Mouse (Mus musculus): ENCODE data around the gene Cops2. TPM values are rescaled to one million over a fixed set of nuclear protein-coding genes. Genes with fewer than 3 reads are reported as not detected.
A peak's percentile ranks its signal among the peaks of the same experiment; 100 is the strongest.

Gene Cops2
- total RNA-seq, 2 experiments from 2014 or later, result 83.0 to 160 TPM

DNA sequence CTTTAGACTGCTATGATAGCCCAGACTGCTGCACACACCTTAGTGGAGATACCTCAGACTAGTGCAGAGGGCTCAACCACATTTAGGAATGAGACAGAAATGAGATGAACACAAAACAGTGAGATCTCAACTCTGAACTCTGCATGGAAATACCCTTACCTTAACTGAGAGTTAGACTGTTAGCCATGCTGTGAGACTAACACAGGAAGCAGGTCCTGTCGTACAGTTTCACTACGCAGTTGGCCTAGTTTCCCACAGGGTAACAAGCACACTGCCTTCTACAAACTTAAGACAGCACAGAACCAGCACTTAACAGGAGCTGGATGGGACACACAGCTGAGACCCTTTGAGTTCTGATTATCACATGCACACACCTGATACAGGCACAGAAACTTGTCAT lies 29.0 kb downstream of the Cops2 start:
- no peak for ATAC-seq (replicated peaks; ENCODE audit: poor library complexity, severe bottlenecking)

- no peak for ATAC-seq (replicated peaks; ENCODE audit: poor library complexity, severe bottlenecking)
These were observed 31.0 kb downstream of the Cops2 start for GRCm38 (mm10) chr2:125827898-125828297.

- no peak for ATAC-seq (replicated peaks; ENCODE audit: poor library complexity, severe bottlenecking)
These were observed 32.7 kb downstream of the Cops2 start for GRCm38 (mm10) chr2:125826201-125826600.

DNA sequence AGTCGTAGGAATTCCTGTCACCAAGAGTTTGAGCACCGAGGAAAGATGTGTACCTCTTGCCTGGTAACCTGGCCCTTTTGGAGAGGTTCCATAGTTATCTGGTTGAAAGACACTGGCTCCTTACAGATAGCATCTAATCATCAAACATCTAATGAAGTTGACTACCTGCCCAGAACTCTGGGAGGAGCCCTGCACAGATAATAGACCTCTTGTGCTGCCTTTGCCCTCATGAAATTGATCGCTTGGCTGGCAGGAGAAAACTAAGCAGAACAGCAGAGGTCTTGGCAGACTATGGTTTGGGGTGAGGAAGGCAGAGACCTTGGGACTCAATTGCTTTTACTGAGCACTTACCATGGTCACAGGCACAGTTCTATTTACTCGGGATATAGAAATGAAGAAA lies 38.5 kb downstream of the Cops2 start:
- ATAC-seq (replicated peaks; ENCODE audit: poor library complexity, severe bottlenecking), result no peak

DNA sequence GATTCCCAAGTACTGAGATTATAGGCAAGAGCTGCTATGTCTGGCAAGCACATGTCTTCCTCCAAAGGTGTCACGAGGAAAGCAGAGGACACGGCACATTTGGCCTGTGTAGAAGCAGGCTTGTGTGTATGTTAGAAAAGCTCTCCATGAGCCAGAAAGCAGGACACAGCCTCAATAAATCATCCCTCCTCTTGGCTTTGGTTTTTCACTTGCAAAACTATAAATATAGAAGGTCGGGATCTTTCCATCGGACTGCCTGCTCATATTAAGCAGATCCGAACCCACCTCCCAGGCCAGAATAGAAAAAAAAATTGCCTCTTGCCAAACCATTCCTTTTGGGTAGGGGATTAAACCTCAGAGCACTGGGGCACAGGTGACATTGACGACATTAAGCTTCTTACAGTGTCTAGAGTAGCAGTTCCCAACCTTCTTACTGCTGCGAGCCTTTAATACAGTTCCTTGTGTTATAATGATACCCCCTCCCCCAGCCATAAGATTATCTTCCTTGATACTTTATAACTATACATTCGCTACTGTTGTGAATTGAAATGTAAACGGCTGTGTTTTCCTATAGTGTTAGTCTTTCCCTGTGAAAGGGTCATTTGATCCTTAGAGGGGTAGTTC lies 44.9 kb downstream of the Cops2 start:
- ATAC-seq (replicated peaks; ENCODE audit: poor library complexity, severe bottlenecking), result no peak

- peak; percentile 37; the same call in 1 of the 2 replicates for ATAC-seq (replicated peaks; ENCODE audit: poor library complexity, severe bottlenecking)
These were observed 47.6 kb downstream of the Cops2 start for GRCm38 (mm10) chr2:125811332-125811731.

DNA sequence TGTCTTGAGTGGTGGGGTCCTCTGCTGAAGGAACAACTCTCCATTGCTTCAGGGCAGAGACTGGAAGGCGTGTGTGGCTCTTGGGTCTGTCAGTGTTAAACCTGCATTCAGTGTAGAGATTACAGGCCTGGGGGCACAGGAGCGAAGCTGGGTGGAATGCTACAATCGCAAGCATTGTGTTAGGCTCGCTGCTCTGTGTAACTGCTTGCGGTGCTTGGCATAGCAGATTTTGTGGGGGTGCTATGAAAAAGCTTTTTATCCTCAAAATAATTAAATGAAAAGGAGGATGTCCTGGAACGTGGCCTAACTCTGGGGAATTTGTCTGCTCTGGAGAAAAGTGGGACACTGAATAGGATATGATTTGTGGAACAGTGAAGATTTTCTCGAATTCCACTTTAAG lies 49.4 kb downstream of the Cops2 start:
- no peak for ATAC-seq (replicated peaks; ENCODE audit: poor library complexity, severe bottlenecking)

GRCm38 (mm10) chr2:125805826-125806225 lies 53.1 kb downstream of the Cops2 start:
- no peak for ATAC-seq (replicated peaks; ENCODE audit: poor library complexity, severe bottlenecking)

- ATAC-seq (replicated peaks; ENCODE audit: poor library complexity, severe bottlenecking), result no peak
These were observed 57.0 kb downstream of the Cops2 start for GRCm38 (mm10) chr2:125801947-125802346.

- no peak for ATAC-seq (replicated peaks; ENCODE audit: poor library complexity, severe bottlenecking)
These were observed 57.9 kb downstream of the Cops2 start for GRCm38 (mm10) chr2:125801038-125801437.

DNA sequence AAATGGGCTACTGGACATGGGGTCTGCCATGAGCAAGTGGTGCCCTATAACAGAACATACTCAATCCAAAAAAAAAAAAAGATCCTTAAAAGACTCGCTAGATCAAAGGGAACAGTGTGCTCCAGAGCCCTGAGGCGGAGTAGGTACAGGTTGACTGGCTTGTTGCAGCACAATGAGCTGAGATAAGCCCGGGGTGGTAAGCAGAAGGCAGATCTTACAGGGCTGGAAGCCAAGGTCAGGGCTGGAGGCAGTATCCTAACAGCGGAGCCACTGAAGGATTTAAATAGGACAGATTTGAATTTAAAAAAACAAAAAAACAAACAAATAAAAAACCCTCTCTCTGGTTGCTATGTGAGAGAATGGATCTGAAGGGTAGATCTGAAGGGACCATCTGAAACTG lies 58.5 kb downstream of the Cops2 start:
- no peak for ATAC-seq (replicated peaks; ENCODE audit: poor library complexity, severe bottlenecking)

- no peak for ATAC-seq (replicated peaks; ENCODE audit: poor library complexity, severe bottlenecking)
These were observed 61.1 kb downstream of the Cops2 start for GRCm38 (mm10) chr2:125797872-125798271.

DNA sequence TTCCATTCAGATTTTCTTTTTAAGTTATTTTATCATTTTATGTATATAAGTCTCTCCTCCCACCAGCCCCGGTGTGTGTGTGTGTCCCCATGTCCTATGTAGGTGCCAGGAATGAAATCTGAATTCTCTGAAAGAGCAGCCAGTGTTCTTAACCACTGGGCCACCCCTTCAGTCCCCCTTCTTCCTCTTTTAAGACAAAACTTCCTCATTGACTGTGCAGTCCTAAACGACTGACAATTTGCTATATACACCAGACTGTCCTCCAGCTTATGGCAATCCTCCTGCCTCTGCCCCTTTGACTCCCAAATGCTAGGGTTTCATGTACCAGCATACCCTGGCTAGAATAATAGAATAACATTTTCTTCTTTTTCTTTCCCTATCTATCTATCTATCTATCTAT lies 63.8 kb downstream of the Cops2 start:
- peak; percentile 29 for ATAC-seq (replicated peaks; ENCODE audit: poor library complexity, severe bottlenecking)

DNA sequence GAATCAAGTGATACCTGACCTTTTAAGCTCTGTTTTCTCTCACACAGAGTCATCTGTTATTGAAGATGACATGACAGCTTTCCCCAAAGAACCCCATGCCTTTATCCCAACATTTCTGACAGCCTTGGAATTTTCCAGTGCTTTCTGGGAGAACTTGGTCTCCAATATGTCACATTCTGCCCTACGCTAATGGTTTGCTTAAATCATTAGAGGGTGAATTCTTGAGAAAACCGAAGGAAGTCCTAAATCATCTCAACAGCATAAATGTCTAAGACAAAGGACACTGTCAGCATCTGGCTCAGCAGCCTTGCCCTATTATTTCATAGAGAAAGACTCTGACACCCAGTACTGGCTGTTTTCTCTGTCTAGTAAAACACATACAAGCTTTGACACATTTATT lies 64.8 kb downstream of the Cops2 start:
- ATAC-seq (replicated peaks; ENCODE audit: poor library complexity, severe bottlenecking), result no peak

- ATAC-seq (replicated peaks; ENCODE audit: poor library complexity, severe bottlenecking), result 0 out of 2 replicates have a peak, but pooled peaks have one; percentile 1
These were observed 66.1 kb downstream of the Cops2 start for GRCm38 (mm10) chr2:125792879-125793261.

- ATAC-seq (replicated peaks; ENCODE audit: poor library complexity, severe bottlenecking), result peak; percentile 56
These were observed 66.6 kb downstream of the Cops2 start for GRCm38 (mm10) chr2:125792144-125792878.

DNA sequence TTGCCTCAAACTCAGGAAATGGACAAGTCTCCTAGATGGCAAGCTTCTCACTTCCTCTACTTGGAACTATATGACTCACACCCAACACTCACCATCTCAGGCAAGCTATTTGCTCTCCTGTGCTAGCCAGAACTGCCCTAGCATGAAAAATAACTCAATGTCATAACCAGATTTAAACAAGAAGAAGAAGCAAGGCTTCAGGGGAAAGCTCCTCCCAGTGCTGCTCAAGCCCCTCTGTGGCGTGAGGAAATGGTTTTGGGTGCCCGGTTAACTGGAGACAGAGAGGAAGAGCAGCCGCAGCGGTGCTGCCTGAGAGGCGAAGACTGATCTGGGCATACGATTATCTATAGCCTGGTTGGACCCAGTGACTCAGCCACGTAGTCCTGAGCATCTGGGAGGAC lies 67.5 kb downstream of the Cops2 start:
- ATAC-seq (replicated peaks; ENCODE audit: poor library complexity, severe bottlenecking), result peak; percentile 84

DNA sequence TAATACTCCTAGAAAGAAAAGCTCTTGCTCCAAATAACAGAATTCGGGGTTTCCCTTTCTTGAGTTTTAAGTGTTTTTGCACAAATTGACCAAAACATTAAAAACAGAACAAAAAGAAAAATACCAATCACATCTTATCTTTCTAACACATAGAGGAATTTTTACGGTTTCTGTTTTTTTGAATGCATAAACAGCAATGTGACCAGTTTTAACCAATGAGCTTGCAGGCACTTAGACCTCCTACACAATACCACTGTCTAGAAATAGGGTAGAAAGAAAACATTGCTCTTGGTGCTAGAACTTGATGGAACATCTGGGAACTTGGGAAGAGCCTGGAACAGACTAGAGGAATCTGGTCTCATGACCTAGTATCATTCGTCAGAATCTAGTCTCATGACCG lies 68.7 kb downstream of the Cops2 start:
- ATAC-seq (replicated peaks; ENCODE audit: poor library complexity, severe bottlenecking), result no peak

GRCm38 (mm10) chr2:125789265-125789664 lies 69.7 kb downstream of the Cops2 start:
- no peak for ATAC-seq (replicated peaks; ENCODE audit: poor library complexity, severe bottlenecking)

- ATAC-seq (replicated peaks; ENCODE audit: poor library complexity, severe bottlenecking), result no peak
These were observed 70.2 kb downstream of the Cops2 start for GRCm38 (mm10) chr2:125788785-125789184.

GRCm38 (mm10) chr2:125788351-125788750 lies 70.6 kb downstream of the Cops2 start:
- peak; percentile 15; the same call in 1 of the 2 replicates for ATAC-seq (replicated peaks; ENCODE audit: poor library complexity, severe bottlenecking)

DNA sequence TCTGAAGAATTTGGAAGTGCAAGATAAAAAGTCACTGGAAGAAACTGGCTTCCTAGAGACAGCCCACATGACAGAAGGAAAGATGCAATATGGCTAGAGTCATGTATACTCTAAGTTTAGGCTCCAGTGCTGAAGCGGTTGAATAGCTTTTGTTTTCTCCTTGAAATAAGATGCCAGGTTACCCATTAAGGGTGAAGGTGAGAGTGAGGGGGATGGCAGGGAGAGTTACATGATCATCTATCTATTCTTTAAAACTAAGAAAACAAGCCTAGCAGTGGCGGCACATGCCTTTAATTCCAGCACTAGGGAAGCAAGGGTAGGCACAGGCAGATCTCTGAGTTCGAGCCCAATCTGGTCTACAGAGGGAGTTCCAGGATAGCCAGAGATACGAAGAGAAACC lies 73.9 kb downstream of the Cops2 start:
- no peak for ATAC-seq (replicated peaks; ENCODE audit: poor library complexity, severe bottlenecking)
